Mouse (Mus musculus): ENCODE results near the gene Dph1. TPM values are rescaled to one million over a fixed set of nuclear protein-coding genes. Genes with fewer than 3 reads are reported as not detected.

Gene Dph1
- polyA plus RNA-seq (2014; fragmentation: Illumina TruSeq; extraction: RNeasy Lipid Tissue Mini Kit (QIAGEN cat#74804)) = 1.2 TPM

DNA sequence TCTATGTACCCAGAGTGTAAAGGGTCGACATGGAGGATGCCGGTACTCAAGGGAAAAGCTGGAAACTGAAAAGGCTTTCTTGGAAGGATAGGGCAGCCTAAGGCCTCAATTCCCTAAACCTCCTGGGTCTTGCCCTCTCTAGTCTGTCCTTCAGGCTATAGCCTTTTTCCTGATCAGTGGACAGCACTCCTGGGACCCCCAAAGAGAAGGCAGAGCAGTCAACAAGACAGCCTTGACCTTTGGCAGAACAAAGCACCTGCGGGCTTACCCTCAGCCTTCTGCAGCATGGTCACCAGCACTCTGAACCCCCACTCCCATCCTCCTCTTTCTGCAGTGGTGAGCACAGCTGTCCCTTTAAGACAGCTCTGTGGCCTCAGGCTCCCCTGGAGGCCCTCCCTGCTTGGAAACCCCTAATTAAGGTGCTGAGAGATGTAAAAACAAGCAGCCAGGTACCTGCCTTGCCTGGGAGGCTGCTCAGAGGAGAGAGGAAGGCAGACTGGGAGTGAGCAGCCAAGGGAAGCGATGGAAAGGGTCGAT, at the start of gene Dph1:
Gene Dph1 (minus strand): TSS at position 337 of the 537 bp plus-strand sequence.

DNA sequence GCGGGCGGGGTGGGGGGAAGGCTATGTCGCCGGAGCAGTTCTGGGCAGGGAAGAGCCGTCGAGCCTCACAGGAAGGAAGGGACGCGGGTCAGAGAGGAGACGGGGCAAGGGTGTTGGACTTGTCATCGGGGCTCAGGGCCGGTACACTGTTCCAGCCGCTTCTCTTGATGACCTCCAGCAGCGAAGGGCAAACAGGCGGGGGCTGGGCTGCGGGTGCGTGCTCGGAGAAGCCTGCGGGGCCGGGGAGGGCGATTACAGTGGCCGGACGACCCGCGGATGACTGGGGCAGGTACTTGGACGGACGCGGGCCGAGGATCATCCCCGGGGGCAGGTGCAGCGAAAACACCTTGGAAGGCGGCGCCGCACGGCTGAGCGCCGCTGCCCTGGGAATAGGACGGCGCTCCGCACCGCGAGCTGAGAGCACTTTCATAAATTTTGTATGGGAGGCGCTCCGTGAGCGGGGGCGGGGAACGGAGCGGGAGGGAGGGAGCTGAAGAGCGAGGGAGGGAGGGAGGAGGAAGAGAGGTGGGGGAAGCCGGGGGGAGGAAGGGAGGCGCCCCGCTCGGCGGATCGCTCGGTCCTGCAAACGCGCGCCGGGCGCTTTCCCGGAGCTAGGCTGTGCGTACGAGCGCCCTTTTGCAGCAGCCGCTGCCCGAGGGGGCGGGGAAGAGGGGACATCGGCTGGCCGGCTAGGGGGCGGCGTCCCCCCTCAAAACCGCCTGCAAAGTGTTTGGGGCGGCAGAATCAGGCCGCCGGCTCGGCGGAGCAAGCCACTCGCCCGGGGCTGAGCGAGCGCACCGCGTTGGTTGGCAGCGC, 2.4 kb upstream of the Dph1 start, which contains the start of gene Rtn4rl1:
Gene Rtn4rl1 (plus strand): TSS at position 528 of the 816 bp plus-strand sequence.

GRCm38 (mm10) chr11:75178672-75179208, 12.3 kb downstream of the Dph1 start, which contains the start of gene Ovca2:
TSS of gene Ovca2 (minus strand) at chr11:75178835.

DNA sequence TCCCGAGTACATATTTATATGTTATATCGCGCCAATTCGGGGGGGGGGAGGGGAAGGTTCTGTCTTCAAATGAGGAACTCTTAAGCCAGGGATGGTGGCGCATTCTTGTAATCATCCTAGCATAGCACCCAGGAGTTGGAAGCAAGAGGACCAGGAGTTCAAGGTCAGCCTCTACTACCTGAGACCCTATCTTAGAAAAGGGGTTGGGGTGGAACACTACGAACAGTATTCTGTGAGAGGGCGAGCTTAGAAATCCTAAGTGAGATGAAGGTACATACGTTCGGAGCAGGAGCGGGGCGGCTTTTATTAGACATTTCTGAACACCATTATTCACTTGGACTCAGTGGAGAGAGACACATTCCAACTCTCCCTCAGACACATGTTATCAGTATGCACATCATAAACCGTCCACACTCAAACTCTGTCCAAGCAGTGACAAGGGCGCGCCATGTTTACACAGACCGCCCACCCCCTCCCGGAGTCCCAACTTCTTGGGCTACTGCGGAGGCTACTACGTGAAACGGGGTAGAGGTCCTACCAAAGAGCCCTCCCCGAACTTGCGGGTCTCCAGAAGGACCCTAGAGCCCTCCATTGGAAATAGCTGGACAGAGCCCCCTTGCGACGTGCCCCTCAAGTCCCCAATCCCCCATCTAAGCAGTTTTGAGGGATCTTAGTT, 21.5 kb downstream of the Dph1 start, which contains the start of gene Hic1:
Gene Hic1 (minus strand): TSS at position 115 of the 676 bp plus-strand sequence.

Other genes with a start within 250 kb of the Dph1 start
- 0.88 TPM for gene Hic1, start 21.7 kb downstream of the Dph1 start, polyA plus RNA-seq (2014; fragmentation: Illumina TruSeq; extraction: RNeasy Lipid Tissue Mini Kit (QIAGEN cat#74804))
- gene Ovca2, start 12.4 kb downstream of the Dph1 start, polyA plus RNA-seq (2014; fragmentation: Illumina TruSeq; extraction: RNeasy Lipid Tissue Mini Kit (QIAGEN cat#74804)) = 28.0 TPM
- gene Rtn4rl1, start 2.5 kb upstream of the Dph1 start, polyA plus RNA-seq (2014; fragmentation: Illumina TruSeq; extraction: RNeasy Lipid Tissue Mini Kit (QIAGEN cat#74804)) = 5.1 TPM
- 66.2 TPM for gene Rpa1, start 157.1 kb upstream of the Dph1 start, polyA plus RNA-seq (2014; fragmentation: Illumina TruSeq; extraction: RNeasy Lipid Tissue Mini Kit (QIAGEN cat#74804))
- 5.6 TPM for gene Smyd4, start 157.2 kb upstream of the Dph1 start, polyA plus RNA-seq (2014; fragmentation: Illumina TruSeq; extraction: RNeasy Lipid Tissue Mini Kit (QIAGEN cat#74804))
- gene Serpinf1, start 231.5 kb upstream of the Dph1 start, polyA plus RNA-seq (2014; fragmentation: Illumina TruSeq; extraction: RNeasy Lipid Tissue Mini Kit (QIAGEN cat#74804)) = 25.7 TPM
- gene Serpinf2, start 248.3 kb upstream of the Dph1 start, polyA plus RNA-seq (2014; fragmentation: Illumina TruSeq; extraction: RNeasy Lipid Tissue Mini Kit (QIAGEN cat#74804)) = not detected

Data from ovary, adult 10 weeks (tissue).